ENCODE assay signal across 22 mouse cellular contexts in genomic region chr2:145515956-145516355, GRCm38 (mm10).
DNase-seq lines count a peak whose midpoint lies in the region; ATAC-seq and TF ChIP-seq lines count a peak whose summit lies in the region.
"Had no signal": no experiment of that assay in that cellular context is flagged by ENCODE, and none has a peak within 500 bp of the region (broad histone marks: within the 10 kb centered on the region; RNA-seq: fewer than 3 reads in every experiment).

No protein-coding gene starts in this region.

- 83% methylated on average over 4 of the region's 4 CpGs for WGBS in midbrain, embryonic 11.5 days
- 94% methylated on average over 4 of the region's 4 CpGs for WGBS in midbrain, embryonic 15.5 days
- WGBS in lung, postnatal 0 days: 50% methylated on average over 4 of the region's 4 CpGs
- 44% methylated on average over 4 of the region's 4 CpGs for WGBS in intestine, postnatal 0 days

- H3K4me2 ChIP-seq in midbrain, embryonic 11.5 days: no peak overlapping the region
- H3K4me2 ChIP-seq in midbrain, embryonic 15.5 days: no peak overlapping the region
- no peak overlapping the region for H3K4me2 ChIP-seq in lung, postnatal 0 days (replicated peaks; ENCODE audit: low read depth, low read length)
- H3K4me2 ChIP-seq in intestine, postnatal 0 days (replicated peaks; ENCODE audit: low read depth): no peak overlapping the region
- H3K4me2 ChIP-seq: embryonic facial prominence, embryonic 12.5 days; forebrain, embryonic 13.5 days; forebrain, embryonic 15.5 days had no signal

- no peak for ATAC-seq in midbrain, embryonic 11.5 days (ENCODE audit: low FRiP score)
- no peak for ATAC-seq in midbrain, embryonic 15.5 days (replicated peaks)
- no peak for ATAC-seq in lung, postnatal 0 days
- no peak for ATAC-seq in intestine, postnatal 0 days
- ATAC-seq: forebrain, embryonic 13.5 days; forebrain, embryonic 15.5 days; forebrain, postnatal 0 days had no signal

- H3K4me1 ChIP-seq in midbrain, embryonic 11.5 days (ENCODE audit: control insufficient read depth, insufficient read depth, low read length): no peaks in the 10 kb centered on the region
- H3K4me1 ChIP-seq in midbrain, embryonic 15.5 days: no peaks in the 10 kb centered on the region
- no peaks in the 10 kb centered on the region for H3K4me1 ChIP-seq in lung, postnatal 0 days (ENCODE audit: insufficient read depth, low read depth, low read length)
- H3K4me1 ChIP-seq in intestine, postnatal 0 days (replicated peaks; ENCODE audit: control insufficient read depth, insufficient read depth, low read length): no peaks in the 10 kb centered on the region
- H3K4me1 ChIP-seq: embryonic facial prominence, embryonic 12.5 days; forebrain, embryonic 13.5 days had no signal

- H3K4me3 ChIP-seq in midbrain, embryonic 11.5 days (ENCODE audit: low read depth, low read length): no peak overlapping the region
- no peak overlapping the region for H3K4me3 ChIP-seq in midbrain, embryonic 15.5 days
- no peak overlapping the region for H3K4me3 ChIP-seq in lung, postnatal 0 days (ENCODE audit: low read depth, low read length)
- H3K4me3 ChIP-seq in intestine, postnatal 0 days (ENCODE audit: low read depth, low read length): no peak overlapping the region
- H3K4me3 ChIP-seq: embryonic facial prominence, embryonic 12.5 days; forebrain, embryonic 13.5 days; forebrain, embryonic 15.5 days had no signal

- no peak for TF ChIP-seq CTCF in lung, postnatal 0 days (IDR thresholded peaks at IDR 0.05)
- no peak for TF ChIP-seq CTCF in intestine, postnatal 0 days (IDR thresholded peaks at IDR 0.05; ENCODE audit: low read depth)

- no peak overlapping the region for H3K9ac ChIP-seq in midbrain, embryonic 11.5 days (ENCODE audit: low read length)
- H3K9ac ChIP-seq in midbrain, embryonic 15.5 days: no peak overlapping the region
- no peak overlapping the region for H3K9ac ChIP-seq in lung, postnatal 0 days (replicated peaks; ENCODE audit: low read depth)
- H3K9ac ChIP-seq in intestine, postnatal 0 days (ENCODE audit: low read depth, low read length): no peak overlapping the region
- H3K9ac ChIP-seq: embryonic facial prominence, embryonic 12.5 days; forebrain, embryonic 13.5 days; forebrain, embryonic 15.5 days; forebrain, postnatal 0 days had no signal

- intact Hi-C loops in heart, postnatal 10 days (cut with DNase I): loop anchor here (2.0 to 10.0 kb wide), 2 partner anchors 501 to 877 kb away; no protein-coding TSS in a partner anchor

- H3K27ac ChIP-seq in midbrain, embryonic 11.5 days (ENCODE audit: low read depth, low read length): no peak overlapping the region
- no peak overlapping the region for H3K27ac ChIP-seq in midbrain, embryonic 15.5 days
- H3K27ac ChIP-seq in lung, postnatal 0 days (ENCODE audit: low read length): no peak overlapping the region
- no peak overlapping the region for H3K27ac ChIP-seq in intestine, postnatal 0 days (ENCODE audit: low read depth, low read length)
- H3K27ac ChIP-seq: embryonic facial prominence, embryonic 12.5 days; forebrain, embryonic 13.5 days; forebrain, embryonic 15.5 days had no signal

- DNase-seq in heart, adult 11 months: peak; percentile 68
- no peak for DNase-seq in heart, postnatal 10 days
- DNase-seq in midbrain, embryonic 11.5 days (ENCODE audit: low spot score, missing footprints): peak; percentile 71
- DNase-seq in 3134 (ENCODE audit: extremely low read depth, insufficient read length, low spot score): peak; percentile 20
- DNase-seq in 416B (ENCODE audit: low read depth): peak; percentile 31
- DNase-seq in lung, postnatal 0 days (ENCODE audit: low spot score): no peak
- DNase-seq: adrenal gland, adult 2 months; adrenal gland, postnatal 10 days; adrenal gland, postnatal 25 days; cerebellum, adult 11 months; cerebellum, adult 18-20 months; cerebellum, adult 8-10 months; cerebellum, adult 9-11 months; cerebellum, postnatal 14 days; cerebellum, postnatal 36 days; embryo, embryonic 11 days; forebrain, postnatal 0 days had no signal

- no peaks in the 10 kb centered on the region for H3K9me3 ChIP-seq in midbrain, embryonic 11.5 days (ENCODE audit: control insufficient read depth, low read length)
- H3K9me3 ChIP-seq in midbrain, embryonic 15.5 days: no peaks in the 10 kb centered on the region
- H3K9me3 ChIP-seq in lung, postnatal 0 days (ENCODE audit: low read length): no peaks in the 10 kb centered on the region
- no peaks in the 10 kb centered on the region for H3K9me3 ChIP-seq in intestine, postnatal 0 days (ENCODE audit: control insufficient read depth)
- H3K9me3 ChIP-seq: embryonic facial prominence, embryonic 12.5 days; forebrain, embryonic 13.5 days; forebrain, embryonic 15.5 days had no signal

- no peaks in the 10 kb centered on the region for H3K27me3 ChIP-seq in midbrain, embryonic 11.5 days (ENCODE audit: control insufficient read depth, insufficient read depth, low read length)
- H3K27me3 ChIP-seq in midbrain, embryonic 15.5 days (replicated peaks): no peaks in the 10 kb centered on the region
- H3K27me3 ChIP-seq in lung, postnatal 0 days (replicated peaks; ENCODE audit: insufficient read depth, low read length): no peaks in the 10 kb centered on the region
- no peaks in the 10 kb centered on the region for H3K27me3 ChIP-seq in intestine, postnatal 0 days (replicated peaks; ENCODE audit: control insufficient read depth, insufficient read depth, low read length)
- H3K27me3 ChIP-seq: embryonic facial prominence, embryonic 12.5 days; forebrain, embryonic 13.5 days; forebrain, embryonic 15.5 days had no signal

- no peaks in the 10 kb centered on the region for H3K36me3 ChIP-seq in midbrain, embryonic 11.5 days (ENCODE audit: control insufficient read depth, insufficient read depth, low read length)
- no peaks in the 10 kb centered on the region for H3K36me3 ChIP-seq in midbrain, embryonic 15.5 days (replicated peaks)
- no peaks in the 10 kb centered on the region for H3K36me3 ChIP-seq in lung, postnatal 0 days (ENCODE audit: insufficient read depth, low read length)
- H3K36me3 ChIP-seq in intestine, postnatal 0 days (ENCODE audit: control insufficient read depth, insufficient read depth): no peaks in the 10 kb centered on the region
- H3K36me3 ChIP-seq: embryonic facial prominence, embryonic 12.5 days; forebrain, embryonic 15.5 days had no signal

- TF ChIP-seq EP300 in lung, postnatal 0 days (IDR thresholded peaks at IDR 0.05): no peak

Comparison
In these comparisons a context has a peak if more than half of its experiments do, and no peak if none do; other contexts are left out.
1. DNase-seq: peak in heart, adult 11 months (single experiment), midbrain, embryonic 11.5 days (single experiment), 3134 (single experiment) and 416B (single experiment); none in heart, postnatal 10 days (0 of 2) and lung, postnatal 0 days (single experiment).